Mouse (Mus musculus) neural tube, embryonic 13.5 days (tissue): Measurements from ENCODE around the gene Mpp5. TPM values are rescaled to one million over a fixed set of nuclear protein-coding genes. Genes with fewer than 3 reads are reported as not detected.

Source experiments
- ATAC-seq: fragments of 200-750 bp; cut with Nextera tagmentation; 2 replicates; pipeline ENCODE4 v1.8.0; 2017; ENCODE audit warnings: low read depth, mild to moderate bottlenecking, moderate TSS enrichment, moderate library complexity
- H3K27ac ChIP-seq: fragments of 300-500 bp; sonication (generic); replicated peaks from 2 replicates; pipeline ENCODE4 v1.5.1; 2015; ENCODE audit warnings: moderate library complexity, mild to moderate bottlenecking, inconsistent platforms
- H3K27me3 ChIP-seq: fragments of 300-500 bp; sonication (generic); 2 replicates; pipeline ENCODE4 v1.6.1; 2015; ENCODE audit warnings: mild to moderate bottlenecking, inconsistent platforms
- H3K36me3 ChIP-seq: fragments of 300-500 bp; sonication (generic); 2 replicates; pipeline ENCODE4 v1.6.1; 2015; ENCODE audit warnings: mild to moderate bottlenecking, inconsistent platforms
- H3K4me1 ChIP-seq: fragments of 300-500 bp; sonication (generic); replicated peaks from 2 replicates; pipeline ENCODE4 v1.6.1; 2015; ENCODE audit warnings: inconsistent platforms
- H3K4me2 ChIP-seq: fragments of 300-500 bp; sonication (generic); 2 replicates; pipeline ENCODE4 v1.6.1; 2015; ENCODE audit warnings: inconsistent platforms, mild to moderate bottlenecking, moderate library complexity
- H3K4me3 ChIP-seq: fragments of 300-500 bp; sonication (generic); 2 replicates; pipeline ENCODE4 v1.5.1; 2015; ENCODE audit warnings: mild to moderate bottlenecking, inconsistent platforms
- H3K9ac ChIP-seq: fragments of 300-500 bp; sonication (generic); 2 replicates; pipeline ENCODE4 v1.6.1; 2015; ENCODE audit warnings: moderate library complexity, mild to moderate bottlenecking, inconsistent platforms
- H3K9me3 ChIP-seq: fragments of 300-500 bp; sonication (generic); 2 replicates; pipeline ENCODE4 v1.6.1; 2016; ENCODE audit warnings: inconsistent platforms
- WGBS: fragments of 180-500 bp; shearing (Covaris S2); methylation state at CpG from one replicate; pipeline ENCODE4 v1.1.7; 2015; 5-methylcytosine and 5-hydroxymethylcytosine counted together
- polyA plus RNA-seq: library from polyadenylated mRNA; unstranded; fragments of >200 nt; fragmentation: Nextera tagmentation; extraction: Ambion mirVana; gene quantifications from 2 replicates; pipeline ENCODE4 v1.2.1, GENCODE M21; 2015

The Mpp5 gene
- polyA plus RNA-seq, 1 experiment from 2014 or later, result 16.5 TPM

GRCm38 (mm10) chr12:78860921-78861495, 112.3 kb downstream of the Mpp5 start:
- H3K9ac ChIP-seq, result peak overlapping the region; percentile 90
- H3K36me3 ChIP-seq, result peaks cover 12% of the 10 kb centered on the region
- peak overlapping the region; percentile 75 for H3K27ac ChIP-seq
- peaks cover 47% of the 10 kb centered on the region for H3K4me1 ChIP-seq
- peak; percentile 52; the same call in 1 of the 2 replicates for ATAC-seq
- no peaks in the 10 kb centered on the region for H3K9me3 ChIP-seq
- peak overlapping the region; percentile 94 for H3K4me3 ChIP-seq
- peak overlapping the region; percentile 96 for H3K4me2 ChIP-seq
- 1% methylated on average over 30 of the region's 30 CpGs for WGBS
- no peaks in the 10 kb centered on the region for H3K27me3 ChIP-seq

DNA sequence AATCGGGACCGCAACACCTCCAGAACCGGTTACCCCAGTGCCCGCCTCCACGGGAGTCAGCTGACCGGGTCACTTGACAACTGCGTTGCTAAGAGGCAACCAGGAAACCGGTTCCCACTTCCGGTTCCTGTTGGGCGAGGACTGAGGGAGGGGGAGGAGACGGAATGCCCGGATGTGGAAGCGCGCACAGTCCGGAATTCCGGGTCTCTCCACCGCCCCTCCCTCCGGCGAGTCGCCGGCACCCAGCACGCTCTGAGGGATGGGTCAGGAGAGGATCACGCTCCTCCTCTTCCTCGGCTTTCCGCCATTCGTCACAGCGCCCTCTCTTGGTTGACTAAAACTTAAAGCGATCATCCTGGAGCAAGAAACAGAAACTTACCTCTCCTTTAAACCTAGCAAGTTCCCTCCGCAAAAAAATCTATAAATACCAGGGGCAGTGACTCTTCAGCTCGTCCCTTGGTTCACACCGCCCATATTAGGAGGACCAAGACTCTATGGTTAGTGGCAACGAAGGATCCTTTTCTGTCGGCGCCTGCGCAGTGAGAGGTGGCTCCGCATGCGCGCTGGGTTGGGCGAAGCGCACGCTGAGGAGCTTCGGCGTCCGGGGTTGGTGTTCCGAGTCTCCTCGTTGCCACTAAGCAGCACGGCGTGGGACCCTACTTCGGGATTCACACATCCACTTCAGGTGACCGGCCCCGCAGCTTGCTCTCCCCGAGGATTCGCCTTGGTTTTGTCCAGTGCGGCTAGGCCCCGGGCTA, 113.0 kb downstream of the Mpp5 start, which contains the start of the genes Atp6v1d and Eif2s1:
Gene Atp6v1d, minus strand, starts transcription at position 143 of the 758 bp plus-strand sequence.
Gene Eif2s1, plus strand, starts transcription at position 324 of the 758 bp plus-strand sequence.
- peak within 1 kb of the TSS; percentile 85 for H3K27ac ChIP-seq
- peak within 1 kb of the TSS; percentile 96 for H3K4me2 ChIP-seq
- H3K4me3 ChIP-seq, result peak within 1 kb of the TSS; percentile 94
- peak; percentile 100 for ATAC-seq
- peak within 1 kb of the TSS; percentile 91 for H3K9ac ChIP-seq
- H3K27me3 ChIP-seq, result no peaks in the 10 kb centered on the region
- H3K9me3 ChIP-seq, result no peaks in the 10 kb centered on the region
- WGBS, result under 1% methylated on average over 55 of the region's 55 CpGs
- peaks cover 6% of the 10 kb centered on the region; the same call in 1 of the 2 replicates for H3K36me3 ChIP-seq
- H3K4me1 ChIP-seq, result peaks cover 47% of the 10 kb centered on the region

DNA sequence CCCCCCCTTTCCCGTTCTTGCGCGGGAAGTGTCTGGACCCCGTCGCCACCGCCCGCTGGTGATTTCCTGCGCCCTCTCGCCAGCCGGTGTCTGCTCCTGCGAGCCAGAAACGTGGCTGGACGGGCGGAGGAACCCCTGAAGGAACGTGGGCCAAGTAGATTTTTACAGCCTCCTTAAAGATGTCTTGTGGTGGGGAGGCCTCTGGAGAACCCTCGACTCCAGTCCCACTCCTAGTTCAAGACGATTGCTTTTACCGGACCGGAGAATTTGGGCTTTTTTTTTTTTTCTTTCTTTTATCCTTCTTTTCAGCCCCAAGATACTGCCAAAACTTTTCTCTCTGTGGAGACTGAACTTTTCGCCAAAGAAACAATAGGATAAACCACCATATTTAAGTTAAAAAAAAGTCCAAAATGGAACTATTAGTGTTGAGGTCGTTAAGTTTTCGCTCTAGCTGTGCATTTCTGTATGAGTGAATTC, 113.6 kb downstream of the Mpp5 start:
- Histone ChIP-seq H3K4me1 (peaks cover 47% of the 10 kb centered on the region), H3K4me2 (peak overlapping the region; percentile 80), H3K4me3 (peak overlapping the region; percentile 94), H3K9ac (peak overlapping the region; percentile 91), H3K9me3 (no peaks in the 10 kb centered on the region), H3K27me3 (no peaks in the 10 kb centered on the region), H3K36me3 (0 out of 2 replicates have a peak, but pooled peaks cover 7% of the 10 kb centered on the region), H3K27ac (peak overlapping the region; percentile 85)
- no peak for ATAC-seq
- WGBS, result 0% methylated on average over 22 of the region's 22 CpGs

DNA sequence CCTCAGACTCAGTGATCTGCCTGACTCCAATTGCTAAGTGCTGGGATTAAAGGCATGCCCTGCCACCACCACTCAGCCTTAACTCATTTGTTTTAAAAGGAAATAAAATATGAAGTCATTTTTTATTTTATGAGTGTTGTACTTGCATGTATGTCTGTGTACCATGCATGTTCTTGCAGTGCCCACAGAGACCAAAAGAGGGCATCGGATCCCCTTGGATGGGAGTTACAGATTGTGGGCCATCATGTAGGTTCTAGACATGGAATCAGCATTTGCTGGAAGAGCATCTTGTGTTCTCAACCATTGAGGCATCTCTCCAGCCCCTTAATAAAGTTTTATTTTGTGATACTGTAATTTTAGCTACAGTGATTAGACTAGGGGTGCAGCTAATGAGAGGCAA, 116.7 kb downstream of the Mpp5 start:
- Histone ChIP-seq H3K9me3 (no peaks in the 10 kb centered on the region), H3K4me1 (peaks cover 17% of the 10 kb centered on the region), H3K36me3 (peaks cover 22% of the 10 kb centered on the region), H3K9ac (no peak overlapping the region), H3K4me3 (no peak overlapping the region), H3K27me3 (no peaks in the 10 kb centered on the region), H3K27ac (no peak overlapping the region), H3K4me2 (no peak overlapping the region)
- ATAC-seq, result no peak
- 98% methylated on average over 1 of the region's 1 CpGs for WGBS

GRCm38 (mm10) chr12:78868115-78868514, 119.4 kb downstream of the Mpp5 start:
- H3K9me3 ChIP-seq, result no peaks in the 10 kb centered on the region
- H3K4me2 ChIP-seq, result no peak overlapping the region
- H3K4me1 ChIP-seq, result peaks cover 5% of the 10 kb centered on the region
- ATAC-seq, result no peak
- WGBS, result 96% methylated on average over 1 of the region's 1 CpGs
- peaks cover 34% of the 10 kb centered on the region for H3K36me3 ChIP-seq
- no peaks in the 10 kb centered on the region for H3K27me3 ChIP-seq
- no peak overlapping the region for H3K4me3 ChIP-seq
- H3K27ac ChIP-seq, result no peak overlapping the region
- H3K9ac ChIP-seq, result no peak overlapping the region

- Histone ChIP-seq H3K9ac (no peak overlapping the region), H3K27ac (no peak overlapping the region), H3K4me1 (no peaks in the 10 kb centered on the region), H3K36me3 (peaks cover 53% of the 10 kb centered on the region), H3K4me3 (no peak overlapping the region), H3K27me3 (no peaks in the 10 kb centered on the region), H3K9me3 (no peaks in the 10 kb centered on the region), H3K4me2 (no peak overlapping the region)
- ATAC-seq, result no peak
- WGBS, result 96% methylated on average over 3 of the region's 3 CpGs
Observed at GRCm38 (mm10) chr12:78874581-78874980, 125.9 kb downstream of the Mpp5 start.

DNA sequence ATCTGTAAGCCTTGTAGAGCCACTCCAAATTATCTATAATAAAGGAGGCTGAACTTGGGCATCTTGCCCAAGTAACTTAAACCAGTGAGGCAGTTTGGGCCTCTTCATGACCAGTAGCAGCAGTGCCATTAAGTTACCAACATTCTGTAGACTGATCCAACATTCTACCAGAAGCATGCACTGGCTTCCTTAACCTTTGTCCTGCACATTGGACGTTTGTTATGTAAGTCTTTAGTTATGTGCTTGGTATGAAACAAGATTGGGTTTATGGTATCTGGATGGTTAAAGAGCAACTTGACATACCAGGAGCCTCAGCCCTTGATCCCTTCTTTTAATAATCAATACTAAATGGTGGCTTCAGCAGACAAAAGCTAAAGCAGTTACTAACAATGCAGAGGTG, 141.4 kb downstream of the Mpp5 start:
- Histone ChIP-seq H3K4me1 (no peaks in the 10 kb centered on the region), H3K27ac (no peak overlapping the region), H3K9ac (no peak overlapping the region), H3K9me3 (no peaks in the 10 kb centered on the region), H3K27me3 (no peaks in the 10 kb centered on the region), H3K4me2 (no peak overlapping the region), H3K4me3 (no peak overlapping the region), H3K36me3 (peaks cover 26% of the 10 kb centered on the region)
- no peak for ATAC-seq
- 68% methylated on average over 1 of the region's 1 CpGs for WGBS

Other genes with a start within 250 kb of the Mpp5 start
- gene Fam71d, start 57.4 kb upstream of the Mpp5 start, polyA plus RNA-seq, result 0.36 and 0.59 TPM in 2 replicates
- gene Atp6v1d, start 112.7 kb downstream of the Mpp5 start, polyA plus RNA-seq, result 125 and 128 TPM in 2 replicates
- 167 and 176 TPM in 2 replicates for gene Eif2s1, start 112.9 kb downstream of the Mpp5 start, polyA plus RNA-seq
- gene Plek2, start 158.1 kb downstream of the Mpp5 start, polyA plus RNA-seq, result 1.0 and 1.1 TPM in 2 replicates